Mouse (Mus musculus) small intestine, adult 2 months (tissue): ENCODE data around the gene Pold3. TPM values are rescaled to one million over a fixed set of nuclear protein-coding genes. Genes with fewer than 3 reads are reported as not detected.
"Not testable (repeated sequence)": the region's sequence is repeated elsewhere in the genome, so short reads cannot be mapped to it uniquely, and the experiment has no call there.

Experiments
- H3K27ac ChIP-seq: fragments of 200-500 bp; 2 replicates; pipeline ENCODE4 v1.5.1; 2012; ENCODE audit warnings: low read depth, low read length, control low read depth, inconsistent platforms; ENCODE audit not compliant: insufficient read depth
- H3K27me3 ChIP-seq: fragments of 200-500 bp; 2 replicates; pipeline ENCODE4 v1.6.1; 2012; ENCODE audit warnings: mild to moderate bottlenecking, moderate library complexity, low read length, inconsistent platforms; ENCODE audit not compliant: control insufficient read depth, insufficient read depth
- H3K36me3 ChIP-seq: fragments of 200-500 bp; 2 replicates; pipeline ENCODE4 v1.6.1; 2012; ENCODE audit warnings: mild to moderate bottlenecking, low read length, control low read depth, inconsistent platforms; ENCODE audit not compliant: control insufficient read depth, insufficient read depth
- H3K4me1 ChIP-seq: fragments of 200-500 bp; 2 replicates; pipeline ENCODE4 v1.6.1; 2012; ENCODE audit warnings: low read length, inconsistent platforms, mixed read lengths; ENCODE audit not compliant: control insufficient read depth, insufficient read depth, insufficient read length
- H3K4me3 ChIP-seq: fragments of 200-500 bp; 2 replicates; pipeline ENCODE4 v1.5.1; 2012; ENCODE audit warnings: low read depth, mild to moderate bottlenecking, control low read depth, inconsistent platforms, low read length, moderate library complexity
- CTCF ChIP-seq: fragments of 200-500 bp; IDR thresholded peaks from 2 replicates; pipeline ENCODE4 v1.5.1; 2012; ENCODE audit warnings: low read depth, mild to moderate bottlenecking, control low read depth, inconsistent platforms, low read length, moderate library complexity, mixed read lengths; ENCODE audit not compliant: insufficient replicate concordance, insufficient read length; ENCODE audit errors: extremely low read depth
- POLR2A ChIP-seq: fragments of 200-500 bp; IDR thresholded peaks from 2 replicates; pipeline ENCODE4 v1.6.1; 2012; ENCODE audit warnings: low read depth, mild to moderate bottlenecking, control low read depth, inconsistent platforms, low read length, moderate library complexity
- WGBS: fragments of 180-500 bp; shearing (Covaris S2); methylation state at CpG from one replicate; pipeline ENCODE4 v1.1.7; 2018; 5-methylcytosine and 5-hydroxymethylcytosine counted together
- polyA plus RNA-seq: library from polyadenylated mRNA; depleted of rRNA; stranded (reverse); fragments of >200 nt; gene quantifications from 2 replicates; pipeline ENCODE4 v1.2.3, GENCODE M21; 2012

Pold3 gene
- polyA plus RNA-seq, 1 experiment, result 4.2 TPM

DNA sequence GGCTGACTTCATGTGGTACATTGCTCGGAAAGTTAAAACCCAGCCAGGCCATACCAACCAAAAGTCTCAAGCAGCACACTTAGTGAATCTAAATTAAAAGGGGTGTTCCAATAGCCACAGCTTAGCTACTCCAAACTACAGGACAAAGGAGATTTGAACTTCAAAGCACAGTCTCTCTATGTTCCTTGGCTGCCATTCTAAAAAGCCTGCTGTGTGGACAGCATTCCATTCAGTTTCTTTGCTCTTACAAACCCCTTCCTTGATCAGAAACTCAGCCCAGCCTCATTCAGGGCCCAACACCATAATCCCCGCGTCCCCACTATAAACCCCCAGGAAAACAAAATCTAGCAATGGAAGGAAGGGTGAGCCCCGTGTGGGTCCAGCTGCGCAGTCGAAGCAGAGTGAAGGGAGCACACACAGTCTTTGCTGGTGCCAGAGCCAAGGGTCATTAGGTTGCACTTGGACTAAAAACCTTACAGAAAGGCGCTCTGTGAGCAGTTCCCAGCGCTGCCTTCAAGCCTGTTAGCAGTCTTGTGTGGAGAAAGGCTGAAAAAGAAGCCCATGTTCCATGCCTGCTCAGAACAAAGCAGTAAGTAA lies 35.1 kb downstream of the Pold3 start:
- H3K36me3 ChIP-seq, result peaks cover 58% of the 10 kb centered on the region
- no peaks in the 10 kb centered on the region for H3K4me1 ChIP-seq
- no peak overlapping the region for H3K27ac ChIP-seq
- TF ChIP-seq POLR2A, result no peak
- no peak for TF ChIP-seq CTCF
- H3K27me3 ChIP-seq, result no peaks in the 10 kb centered on the region
- WGBS, result 96% methylated on average over 8 of the region's 8 CpGs
- H3K4me3 ChIP-seq, result no peak overlapping the region

DNA sequence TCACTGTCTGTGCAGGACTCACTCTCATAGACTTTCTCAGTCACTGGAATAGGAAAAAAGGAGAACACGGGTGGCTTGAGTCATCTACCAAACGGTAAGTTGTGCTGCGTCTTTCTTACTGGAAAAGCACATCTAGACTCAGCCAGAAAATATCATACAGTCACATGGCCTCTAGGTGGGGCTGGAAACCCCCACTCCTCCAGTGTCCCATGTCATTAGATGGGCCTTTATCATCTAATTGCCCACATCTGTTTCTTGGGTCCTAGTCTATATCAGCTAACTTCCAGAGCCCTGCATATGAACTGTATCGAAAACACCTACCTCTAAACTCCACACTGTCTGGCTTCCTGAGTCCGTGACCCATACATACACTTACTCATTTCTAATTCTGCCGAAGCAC lies 37.6 kb downstream of the Pold3 start:
- Histone ChIP-seq H3K4me1 (no peaks in the 10 kb centered on the region), H3K4me3 (no peak overlapping the region), H3K27ac (no peak overlapping the region), H3K27me3 (no peaks in the 10 kb centered on the region), H3K36me3 (peaks cover 46% of the 10 kb centered on the region)
- WGBS, result 91% methylated on average over 6 of the region's 6 CpGs
- TF ChIP-seq POLR2A (no peak), CTCF (no peak)

DNA sequence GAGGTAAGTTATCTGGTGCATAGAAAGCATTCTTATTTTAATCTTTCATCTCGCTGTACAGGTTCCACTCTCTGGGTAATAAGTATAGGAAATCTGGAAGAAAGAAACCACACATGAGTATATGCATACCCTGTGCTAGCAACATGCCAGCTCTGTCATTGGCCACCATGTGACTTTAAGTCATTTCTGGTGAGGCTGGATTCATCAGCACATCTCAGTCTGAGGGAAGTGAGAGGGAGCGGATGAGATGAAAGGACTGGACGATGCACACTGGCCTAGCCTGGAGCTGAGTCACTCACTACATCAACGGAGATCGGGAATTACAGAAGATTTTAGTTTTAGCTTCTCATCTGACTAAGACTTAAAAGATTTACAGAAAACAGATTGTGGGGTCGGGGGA lies 38.5 kb downstream of the Pold3 start:
- no peak overlapping the region for H3K4me3 ChIP-seq
- WGBS, result 96% methylated on average over 6 of the region's 6 CpGs
- TF ChIP-seq POLR2A, result no peak
- TF ChIP-seq CTCF, result no peak
- peaks cover 42% of the 10 kb centered on the region for H3K36me3 ChIP-seq
- H3K27ac ChIP-seq, result no peak overlapping the region
- no peaks in the 10 kb centered on the region for H3K4me1 ChIP-seq
- no peaks in the 10 kb centered on the region for H3K27me3 ChIP-seq

DNA sequence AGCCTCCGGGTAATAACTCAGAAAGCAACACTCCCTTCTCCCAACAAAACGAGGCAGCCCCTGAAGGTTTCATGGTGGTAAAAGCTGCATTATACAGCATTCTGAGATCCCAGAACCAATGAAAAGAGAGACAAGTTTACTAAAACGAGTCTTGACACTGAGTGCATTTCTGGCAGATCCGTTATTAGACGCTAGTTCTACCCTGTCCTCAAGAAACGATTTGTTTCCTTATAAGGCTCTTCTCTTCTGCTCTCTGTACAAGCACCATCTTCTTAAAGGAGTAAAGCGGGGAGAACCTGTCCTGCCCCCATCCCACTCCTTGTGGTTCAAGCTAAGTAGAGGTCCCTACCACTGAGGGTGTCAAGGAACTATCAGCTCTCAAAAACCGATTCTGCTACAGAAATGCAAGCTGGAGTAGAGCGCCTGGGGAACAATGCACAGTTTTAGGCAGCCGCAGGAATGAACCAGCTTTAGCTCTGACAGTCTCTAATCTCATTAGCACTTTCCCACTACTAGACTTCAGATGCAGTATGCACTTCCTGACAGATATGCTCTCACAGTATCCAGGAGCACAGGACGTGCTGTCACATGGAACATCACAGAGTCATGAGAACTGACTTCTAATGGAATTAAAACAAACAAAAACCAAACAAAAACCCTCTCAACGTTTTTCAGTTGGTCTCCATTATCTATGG lies 41.1 kb downstream of the Pold3 start:
- Histone ChIP-seq H3K27ac (peak overlapping the region; percentile 1; the same call in 1 of the 2 replicates), H3K36me3 (peaks cover 24% of the 10 kb centered on the region), H3K4me3 (no peak overlapping the region), H3K27me3 (no peaks in the 10 kb centered on the region), H3K4me1 (no peaks in the 10 kb centered on the region)
- TF ChIP-seq POLR2A (no peak), CTCF (no peak)
- WGBS, result 71% methylated on average over 12 of the region's 12 CpGs

DNA sequence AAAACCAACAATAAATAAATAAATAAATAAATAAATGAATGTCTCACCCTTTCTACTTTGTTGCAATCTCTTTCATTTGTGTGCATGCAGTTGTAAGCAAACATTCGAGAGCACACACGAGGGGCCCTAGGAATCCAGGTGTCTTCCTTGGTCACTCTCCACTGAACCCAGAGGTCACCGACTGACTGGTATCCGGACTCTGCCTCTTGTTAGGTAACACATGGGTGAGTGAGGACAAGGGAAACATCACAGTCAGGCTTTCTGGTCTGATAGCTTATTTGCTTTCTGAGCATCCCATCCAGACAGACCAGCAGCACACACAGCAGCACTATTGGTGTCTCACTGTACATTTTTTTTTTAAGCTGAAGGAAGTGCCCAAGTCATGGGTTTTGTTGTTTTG lies 44.3 kb downstream of the Pold3 start:
- 87% methylated on average over 4 of the region's 4 CpGs for WGBS
- TF ChIP-seq CTCF, result no peak
- H3K36me3 ChIP-seq, result peaks cover 2% of the 10 kb centered on the region; the same call in 1 of the 2 replicates

DNA sequence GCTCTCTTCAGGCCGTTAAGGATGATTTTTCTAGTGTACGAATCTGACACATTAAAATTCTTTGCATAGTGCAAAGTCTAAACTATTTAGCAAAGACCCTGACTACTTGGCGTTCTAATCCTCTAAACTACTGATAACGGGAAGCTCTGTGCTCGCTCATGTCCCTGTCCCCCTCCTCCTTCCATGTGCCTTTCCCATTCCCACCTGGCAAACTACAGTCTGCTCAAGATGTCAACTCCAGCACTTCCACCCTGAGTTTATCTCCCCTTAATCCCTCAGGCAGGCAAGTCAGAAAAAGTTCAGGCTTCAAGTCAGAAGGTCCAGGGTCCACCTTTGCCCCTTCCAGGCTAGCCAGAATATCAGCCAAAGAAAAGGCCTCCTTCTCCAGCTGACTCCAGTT lies 45.1 kb downstream of the Pold3 start:
- Histone ChIP-seq H3K27me3 (no peaks in the 10 kb centered on the region), H3K4me1 (no peaks in the 10 kb centered on the region), H3K36me3 (peaks cover under 1% of the 10 kb centered on the region; the same call in 1 of the 2 replicates), H3K27ac (no peak overlapping the region), H3K4me3 (no peak overlapping the region)
- 46% methylated on average over 5 of the region's 5 CpGs for WGBS
- no peak for TF ChIP-seq CTCF
- TF ChIP-seq POLR2A, result no peak

More for the DNA sequence above, 44.3 kb downstream of the Pold3 start:
- Histone ChIP-seq H3K27me3 (no peaks in the 10 kb centered on the region), H3K27ac (no peak overlapping the region), H3K4me1 (no peaks in the 10 kb centered on the region), H3K4me3 (no peak overlapping the region)

DNA sequence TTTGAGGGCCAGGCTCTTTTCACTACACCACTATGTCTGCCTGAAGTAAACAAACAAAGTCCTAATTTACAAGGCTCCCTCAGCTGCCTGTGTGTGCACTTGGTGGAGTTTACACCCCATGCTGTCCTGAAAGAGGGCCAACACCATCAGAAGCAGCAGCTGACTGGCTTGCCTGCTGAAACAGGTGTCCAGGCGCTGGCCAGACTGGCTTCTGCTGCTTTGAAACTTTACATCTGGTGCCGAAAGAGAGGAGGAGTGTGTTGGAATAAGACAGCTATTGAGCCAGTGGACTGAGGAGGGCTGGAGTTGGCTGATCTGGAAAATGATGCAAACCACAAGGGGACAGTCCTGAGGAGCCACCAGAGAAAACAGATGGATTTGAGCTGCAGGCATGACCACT lies 47.4 kb downstream of the Pold3 start:
- Histone ChIP-seq H3K4me1 (no peaks in the 10 kb centered on the region), H3K36me3 (no peaks in the 10 kb centered on the region), H3K4me3 (no peak overlapping the region), H3K27me3 (no peaks in the 10 kb centered on the region), H3K27ac (no peak overlapping the region)
- TF ChIP-seq POLR2A (no peak), CTCF (no peak)
- 54% methylated on average over 2 of the region's 2 CpGs for WGBS

DNA sequence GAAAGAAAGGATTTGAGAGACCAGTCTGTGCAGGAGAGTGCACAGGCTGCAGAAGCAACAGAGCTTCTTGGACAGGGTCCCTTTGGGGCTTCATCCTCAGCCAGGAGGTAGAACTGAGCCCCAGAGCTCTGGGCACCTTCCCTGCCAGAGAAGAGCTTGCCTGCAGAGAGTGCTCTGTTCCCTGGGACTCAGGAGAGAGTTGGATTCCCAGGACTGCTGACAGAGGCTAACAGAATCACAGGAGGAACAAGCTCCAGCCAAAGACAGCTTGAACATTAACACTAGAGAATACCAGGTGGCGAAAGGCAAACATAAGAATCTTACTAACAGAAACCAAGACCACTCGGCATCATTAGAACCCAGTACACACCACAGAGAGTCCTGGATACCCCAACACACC lies 68.4 kb downstream of the Pold3 start:
- WGBS, result 83% methylated on average over 2 of the region's 2 CpGs
- H3K36me3 ChIP-seq, result not testable (repeated sequence)

More for the DNA sequence above, 68.4 kb downstream of the Pold3 start:
- not testable (repeated sequence) for H3K4me3 ChIP-seq, H3K27me3 ChIP-seq, H3K4me1 ChIP-seq, H3K27ac ChIP-seq
